Mouse (Mus musculus) retina, postnatal 7 days (tissue): ENCODE measurements around the gene Slc23a4.

Source experiments
- DNase-seq: peaks from one replicate; pipeline ENCODE4 v3.0.0-alpha.2; 2012; ENCODE audit warnings: low read depth, low spot score

The Slc23a4 gene

GRCm38 (mm10) chr6:34913341-34914040, 74.7 kb downstream of the Slc23a4 start:
- DNase-seq = no peak

- DNase-seq = peak; percentile 90
Observed at GRCm38 (mm10) chr6:34910371-34911219, 77.6 kb downstream of the Slc23a4 start, which contains the start of gene Wdr91. Wdr91 (minus strand) TSS chr6:34910876.

- DNase-seq = no peak
Observed at GRCm38 (mm10) chr6:34909631-34910345, 78.4 kb downstream of the Slc23a4 start.

GRCm38 (mm10) chr6:34907696-34908260, 80.4 kb downstream of the Slc23a4 start:
- DNase-seq = no peak

- no peak for DNase-seq
Observed at GRCm38 (mm10) chr6:34907121-34907614, 81.0 kb downstream of the Slc23a4 start.

- no peak for DNase-seq
Observed at GRCm38 (mm10) chr6:34906661-34907060, 81.5 kb downstream of the Slc23a4 start.

GRCm38 (mm10) chr6:34906125-34906524, 82.1 kb downstream of the Slc23a4 start:
- DNase-seq = no peak

GRCm38 (mm10) chr6:34904361-34904760, 83.8 kb downstream of the Slc23a4 start:
- DNase-seq = no peak

GRCm38 (mm10) chr6:34903851-34904250, 84.4 kb downstream of the Slc23a4 start:
- DNase-seq = no peak

- no peak for DNase-seq
Observed at GRCm38 (mm10) chr6:34903441-34903840, 84.8 kb downstream of the Slc23a4 start.

GRCm38 (mm10) chr6:34902578-34902977, 85.6 kb downstream of the Slc23a4 start:
- DNase-seq = no peak

GRCm38 (mm10) chr6:34901911-34902444, 86.2 kb downstream of the Slc23a4 start:
- DNase-seq = no peak

GRCm38 (mm10) chr6:34900990-34901389, 87.2 kb downstream of the Slc23a4 start:
- no peak for DNase-seq

- no peak for DNase-seq
Observed at GRCm38 (mm10) chr6:34899127-34899526, 89.1 kb downstream of the Slc23a4 start.

- no peak for DNase-seq
Observed at GRCm38 (mm10) chr6:34896168-34896780, 91.9 kb downstream of the Slc23a4 start.

- DNase-seq = no peak
Observed at GRCm38 (mm10) chr6:34895569-34895968, 92.6 kb downstream of the Slc23a4 start.
